Comparison of ENCODE assay signal across 25 mouse cellular contexts in the genomic region with DNA sequence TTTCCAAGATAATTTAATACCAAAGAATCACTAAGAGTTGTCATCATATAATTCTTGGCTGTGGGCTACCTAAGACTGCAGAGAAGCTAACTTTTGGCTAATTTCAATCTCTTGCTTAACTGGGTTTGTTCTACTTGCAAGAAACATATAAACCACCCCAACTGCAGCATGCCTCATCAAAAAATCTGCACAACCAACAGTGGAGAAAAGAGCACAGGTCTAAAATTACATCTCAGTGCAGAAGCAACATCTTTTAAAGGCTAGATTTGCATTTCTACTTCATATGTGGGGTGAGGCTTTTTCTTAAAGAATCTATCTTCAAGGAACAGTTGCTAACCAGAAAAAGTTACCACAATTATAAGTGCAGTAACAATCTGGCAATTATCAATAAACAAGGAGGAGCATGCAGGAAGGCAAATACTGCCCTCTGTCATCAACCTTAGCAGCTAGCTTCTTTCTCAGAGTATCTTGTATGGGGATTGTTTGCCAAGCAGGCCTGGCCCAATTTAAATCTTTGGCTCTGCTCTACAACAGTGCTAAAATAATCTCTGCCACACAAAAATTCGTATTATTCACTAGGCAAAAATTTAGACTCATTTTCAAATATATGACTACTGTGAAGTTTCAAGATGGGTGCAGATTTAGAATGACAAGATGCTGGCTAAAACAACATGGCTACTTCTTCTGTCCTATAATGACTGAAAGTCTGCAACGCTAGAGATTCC.
DNase-seq lines count a peak whose midpoint lies in the region; TF ChIP-seq lines count a peak whose summit lies in the region.
"Had no signal": no experiment of that assay in that cellular context is flagged by ENCODE, and none has a peak within 500 bp of the region (broad histone marks: within the 10 kb centered on the region; RNA-seq: fewer than 3 reads in every experiment).

No protein-coding gene starts in this region.

- peak overlapping the region; percentile 87 for H3K27ac ChIP-seq in left cerebral cortex, adult 2 months
- H3K27ac ChIP-seq: heart, embryonic 10.5 days; heart, embryonic 15.5 days; limb, embryonic 10.5 days; limb, embryonic 15.5 days; liver, embryonic 13.5 days; stomach, postnatal 0 days had no signal

- peak; percentile 46 to 53 for DNase-seq in frontal cortex, adult 2 months (ENCODE audit: extremely low spot score in 1 of 2, low spot score in 1 of 2)
- no peak for DNase-seq in frontal cortex, postnatal 14 days (ENCODE audit: low spot score in 2 of 2)
- DNase-seq in left cerebral cortex, adult 2 months (ENCODE audit: extremely low spot score in 1 of 2, low spot score in 2 of 2) = no peak
- no peak for DNase-seq in left cerebral cortex, postnatal 4 days
- peak; percentile 78 for DNase-seq in brain, adult 2 months (ENCODE audit: low read depth, low spot score)
- peak; percentile 83 for DNase-seq in telencephalon, adult 2 months (ENCODE audit: low read depth, low spot score)
- no peak for DNase-seq in lung, postnatal 14 days
- DNase-seq: adrenal gland, postnatal 14 days; cerebellum, adult 11-12 months; cerebellum, adult 9-11 months; gastrocnemius, postnatal 10 days; kidney, adult 18-20 months; kidney, postnatal 36 days; layer of hippocampus, postnatal 36 days; liver, embryonic 13.5 days; lung, adult 18-20 months; midbrain, embryonic 14.5 days; thymus, adult 2 months; thymus, postnatal 36 days had no signal

- no peak for TF ChIP-seq CTCF in left cerebral cortex, adult 2 months (IDR thresholded peaks at IDR 0.05)

- intact Hi-C loops in left cerebral cortex, adult 2 months (cut with DNase I) = loop anchor here (2.0 to 5.0 kb wide), 2 partner anchors 134 to 197 kb away; no protein-coding TSS in a partner anchor
- intact Hi-C loops in left cerebral cortex, postnatal 4 days (cut with DNase I) = no loop called here

- H3K4me3 ChIP-seq in left cerebral cortex, adult 2 months = no peak overlapping the region
- H3K4me3 ChIP-seq: erythroblast, embryonic 14.5 days; heart, embryonic 10.5 days; heart, embryonic 15.5 days; limb, embryonic 10.5 days; limb, embryonic 15.5 days; liver, embryonic 13.5 days had no signal

Comparison
In these comparisons a context has a peak if more than half of its experiments do, and no peak if none do; other contexts are left out.
1. DNase-seq: peak in frontal cortex, adult 2 months (2 of 2), brain, adult 2 months (single experiment) and telencephalon, adult 2 months (single experiment); none in frontal cortex, postnatal 14 days (0 of 2), left cerebral cortex, adult 2 months (0 of 2), left cerebral cortex, postnatal 4 days (single experiment) and lung, postnatal 14 days (single experiment).